Mouse (Mus musculus) lung, postnatal 4 days (tissue): Measurements from ENCODE around the gene Tssk3.
"Not testable (repeated sequence)": the region's sequence is repeated elsewhere in the genome, so short reads cannot be mapped to it uniquely, and the experiment has no call there.

ENCODE experiments used
- DNase-seq, 2 experiments: peaks; one replicate each; pipeline ENCODE4 v3.0.0; 2021

The Tssk3 gene

GRCm38 (mm10) chr4:129500607-129501566 is 10.1 kb upstream of the Tssk3 start:
- DNase-seq, result peak; percentile 95

- DNase-seq, result no peak
Observed at GRCm38 (mm10) chr4:129500017-129500416, 9.2 kb upstream of the Tssk3 start.

DNA sequence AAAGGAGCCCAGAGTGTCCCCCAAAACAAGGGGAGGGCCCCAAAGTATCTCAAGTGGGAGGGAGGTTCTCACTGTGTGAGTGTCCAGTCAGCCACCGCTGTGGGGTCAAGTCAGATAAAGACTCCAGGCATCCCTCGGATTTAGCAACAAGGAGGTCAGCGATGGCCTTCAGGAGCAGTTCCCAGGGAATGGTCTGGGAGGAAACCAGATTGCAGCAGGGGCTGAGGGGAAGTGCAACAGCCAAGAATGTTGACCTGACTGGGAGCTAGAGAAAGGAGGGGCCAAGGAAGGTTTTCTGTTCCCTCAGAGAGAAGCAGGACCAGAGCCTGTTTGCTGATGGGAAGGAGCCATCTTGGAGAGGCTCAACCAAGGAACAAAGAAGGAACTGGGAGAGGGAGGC is 8.1 kb upstream of the Tssk3 start:
- no peak for DNase-seq

- peak; percentile 64 to 68 for DNase-seq
Observed at GRCm38 (mm10) chr4:129496631-129497030, 5.8 kb upstream of the Tssk3 start.

DNA sequence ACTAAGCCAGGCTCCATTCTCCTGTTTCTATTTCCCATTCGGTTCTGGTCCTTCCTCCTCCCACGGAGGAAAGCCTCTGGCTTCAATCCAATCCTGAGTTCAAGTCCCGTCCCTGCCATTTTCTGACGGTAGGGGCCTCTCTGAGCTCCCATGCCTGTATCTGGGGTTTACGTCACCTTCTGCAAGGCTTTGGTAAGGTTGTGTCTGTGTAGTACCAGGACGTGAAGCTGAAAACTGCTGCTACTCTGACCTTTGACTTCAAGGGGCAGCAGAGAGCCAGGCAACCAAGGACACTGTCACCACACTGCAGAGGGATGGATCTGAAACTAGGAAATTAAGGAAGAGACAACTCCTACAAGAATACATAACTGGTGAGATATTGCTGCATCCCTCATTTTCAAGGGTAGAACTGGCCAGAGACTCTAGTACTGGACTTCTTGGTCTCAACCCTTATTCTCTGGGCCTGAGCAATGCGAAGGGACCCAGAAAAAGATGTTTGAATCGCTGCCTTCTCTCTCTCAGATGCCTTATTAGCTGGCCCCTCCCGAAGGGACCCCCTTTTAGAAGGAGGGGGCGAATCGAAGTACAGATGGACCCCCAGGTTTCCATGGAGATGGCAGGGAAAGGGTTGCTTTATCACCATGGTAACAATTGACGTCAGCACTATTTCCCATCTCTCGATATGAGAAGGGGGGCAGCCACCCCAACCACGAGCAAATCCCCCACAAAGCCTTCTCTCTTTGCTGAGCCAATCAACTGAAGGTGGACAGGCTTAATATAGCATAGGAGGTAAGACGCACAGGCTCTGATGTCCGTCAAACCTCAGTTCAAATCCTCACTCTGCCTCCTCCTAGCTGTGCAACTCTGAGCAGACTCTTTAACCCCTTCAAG is 5.1 kb upstream of the Tssk3 start:
- DNase-seq, result peak; percentile 37 to 47

DNA sequence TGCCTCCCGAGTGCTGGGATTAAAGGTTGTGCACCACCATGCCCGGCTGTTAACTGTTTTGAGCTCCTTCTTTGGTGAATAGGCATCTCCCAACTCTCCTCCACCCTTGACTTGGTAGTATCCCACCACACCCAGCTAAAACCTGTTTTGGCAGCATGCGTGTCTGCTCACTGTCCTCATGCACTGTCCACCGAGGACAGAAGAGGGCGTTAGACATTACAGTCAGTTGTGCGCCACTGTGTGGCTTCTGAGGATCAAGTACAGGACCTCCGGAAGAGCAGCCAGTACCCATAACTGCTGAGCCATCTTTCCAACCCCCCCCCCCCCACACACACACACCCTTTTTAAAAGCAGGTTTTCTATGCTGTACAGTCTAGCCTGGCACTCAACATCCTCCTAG is 3.9 kb upstream of the Tssk3 start:
- DNase-seq, result no peak

DNA sequence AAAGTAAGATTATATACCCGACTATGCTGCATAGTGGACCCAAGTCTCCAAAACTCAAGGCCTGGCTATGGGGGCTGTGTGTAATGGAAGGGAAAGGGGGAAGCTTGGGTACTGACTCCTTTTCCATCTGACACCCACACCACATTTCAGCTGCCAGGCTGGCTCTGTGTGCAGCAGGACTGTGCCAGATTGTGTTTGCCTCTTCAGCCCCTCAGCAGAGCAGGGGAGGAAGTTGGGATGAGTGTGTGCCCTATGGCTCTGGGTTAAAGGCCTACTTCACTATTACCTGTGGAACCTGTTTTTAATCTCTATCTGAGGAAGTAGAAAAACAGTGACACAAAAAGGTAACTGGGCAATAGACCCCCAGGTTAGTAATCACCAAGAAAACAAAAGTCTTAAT is 9.7 kb downstream of the Tssk3 start:
- no peak for DNase-seq

- no peak for DNase-seq
Observed at GRCm38 (mm10) chr4:129479863-129480262, 11.0 kb downstream of the Tssk3 start.

DNA sequence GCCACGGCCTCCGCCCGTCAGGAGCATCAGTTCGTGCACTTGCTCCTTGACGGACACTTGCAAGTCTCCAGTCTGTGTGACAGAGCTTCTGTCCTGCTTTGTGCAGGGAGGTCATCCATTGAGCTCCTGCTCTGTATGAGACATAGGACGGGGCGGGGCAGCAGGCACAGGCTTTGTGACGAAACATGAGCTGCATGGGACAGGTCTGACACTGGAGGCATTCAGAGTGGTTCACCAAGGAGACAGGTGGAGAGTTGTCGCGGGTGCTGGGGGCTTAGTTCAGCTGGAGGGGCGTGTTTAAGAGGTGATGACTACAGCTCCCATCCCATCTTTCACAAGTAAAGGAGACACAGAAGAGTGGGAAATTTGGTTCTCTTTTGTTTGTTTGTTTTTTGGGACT is 14.8 kb downstream of the Tssk3 start:
- DNase-seq, result no peak

GRCm38 (mm10) chr4:129464286-129464815 is 26.5 kb downstream of the Tssk3 start:
- DNase-seq, result no peak

DNA sequence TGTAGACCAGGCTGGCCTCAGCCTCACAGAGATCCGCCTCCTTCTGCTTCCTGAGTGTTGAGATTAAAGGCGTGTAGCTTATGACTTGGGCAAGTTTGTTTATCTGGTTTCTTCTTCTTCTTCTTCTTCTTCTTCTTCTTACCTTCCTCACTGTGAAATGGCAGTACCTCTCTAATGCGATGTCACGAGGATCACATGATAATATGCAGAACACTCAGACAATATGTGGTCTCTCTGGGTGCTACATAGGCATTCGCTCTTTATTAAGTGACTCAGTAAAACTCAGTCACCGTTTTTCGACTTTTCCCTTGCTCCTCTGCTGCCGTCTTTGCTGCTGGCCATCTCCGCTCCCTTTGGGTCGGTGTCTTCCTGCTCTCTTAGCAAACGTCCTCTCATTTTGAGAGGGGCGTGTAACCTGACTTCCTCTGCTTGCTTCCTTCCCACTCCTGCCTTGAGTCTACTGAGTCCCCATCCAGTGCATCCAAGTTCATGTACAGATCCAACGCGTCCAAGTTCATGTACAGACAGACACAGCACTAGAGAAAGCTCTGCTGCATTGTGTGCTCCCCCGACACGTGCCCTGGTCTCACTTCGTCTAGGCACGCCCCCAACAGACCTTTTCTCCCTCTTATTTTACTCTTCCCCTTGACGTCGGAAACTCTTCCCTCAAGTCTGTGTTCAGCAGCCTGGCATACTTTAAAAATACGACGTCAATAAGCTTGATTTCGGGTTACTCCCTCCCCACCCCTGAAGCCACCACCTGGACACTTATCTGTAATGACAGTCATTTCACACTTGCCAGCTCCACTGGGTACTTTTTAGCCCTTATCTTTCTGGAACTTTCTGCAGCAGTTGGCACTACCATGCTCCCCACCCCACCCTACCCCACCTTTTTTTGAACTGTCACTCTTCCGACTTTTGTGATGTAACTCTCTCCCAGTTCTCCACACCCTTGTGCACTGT is 27.4 kb downstream of the Tssk3 start:
- DNase-seq, result no peak

GRCm38 (mm10) chr4:129462118-129462517 is 28.7 kb downstream of the Tssk3 start:
- no peak for DNase-seq

GRCm38 (mm10) chr4:129461183-129461960 is 29.4 kb downstream of the Tssk3 start, which contains the start of gene Bsdc1:
TSS of gene Bsdc1 (plus strand) at chr4:129461581.
- peak; percentile 100 for DNase-seq

GRCm38 (mm10) chr4:129460827-129461182 is 30.0 kb downstream of the Tssk3 start:
- no peak for DNase-seq

- DNase-seq, result no peak
Observed at GRCm38 (mm10) chr4:129459726-129460125, 31.1 kb downstream of the Tssk3 start.

DNA sequence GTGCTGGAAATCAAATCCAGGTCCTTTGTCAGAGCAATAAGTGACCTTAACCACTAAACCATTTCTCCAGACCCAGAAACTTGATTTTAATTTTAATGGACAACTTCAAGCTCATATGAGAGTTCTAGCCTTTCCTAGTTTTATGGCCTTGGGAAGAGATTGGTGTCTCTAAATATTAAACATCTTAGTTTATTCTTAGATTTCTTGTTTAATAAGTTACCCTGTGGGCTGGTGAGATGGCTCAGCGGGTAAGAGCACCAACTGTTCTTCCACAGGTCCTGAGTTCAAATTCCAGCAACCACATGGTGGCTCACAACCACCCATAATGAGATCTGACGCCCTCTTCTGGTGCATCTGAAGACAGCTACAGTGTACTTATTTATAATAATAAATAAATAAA is 33.5 kb downstream of the Tssk3 start:
- not testable (repeated sequence) for DNase-seq

- DNase-seq, result no peak
Observed at GRCm38 (mm10) chr4:129456126-129456525, 34.7 kb downstream of the Tssk3 start.

DNA sequence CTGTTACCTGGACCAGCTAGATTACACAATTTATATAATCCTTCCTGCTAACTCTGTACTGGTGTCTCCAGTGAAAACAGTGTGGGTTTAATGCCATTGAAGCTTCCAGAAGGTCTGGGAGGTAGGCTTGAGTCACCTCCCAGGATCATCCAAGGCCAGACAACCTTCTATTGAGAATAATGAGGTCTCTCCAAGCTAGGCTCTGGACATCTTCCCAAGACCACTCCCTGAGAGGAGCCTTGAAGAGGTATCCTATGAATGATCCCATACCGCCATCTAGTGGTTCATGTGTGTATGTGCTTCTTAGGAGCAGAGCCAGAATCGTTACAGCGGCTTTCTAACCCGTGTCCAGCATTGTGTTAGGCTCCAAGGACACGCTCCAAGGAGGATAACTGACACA is 35.6 kb downstream of the Tssk3 start:
- peak; percentile 36 to 76 for DNase-seq

- no peak for DNase-seq
Observed at GRCm38 (mm10) chr4:129451471-129452169, 39.2 kb downstream of the Tssk3 start.

GRCm38 (mm10) chr4:129450851-129451250 is 40.0 kb downstream of the Tssk3 start:
- no peak for DNase-seq

DNA sequence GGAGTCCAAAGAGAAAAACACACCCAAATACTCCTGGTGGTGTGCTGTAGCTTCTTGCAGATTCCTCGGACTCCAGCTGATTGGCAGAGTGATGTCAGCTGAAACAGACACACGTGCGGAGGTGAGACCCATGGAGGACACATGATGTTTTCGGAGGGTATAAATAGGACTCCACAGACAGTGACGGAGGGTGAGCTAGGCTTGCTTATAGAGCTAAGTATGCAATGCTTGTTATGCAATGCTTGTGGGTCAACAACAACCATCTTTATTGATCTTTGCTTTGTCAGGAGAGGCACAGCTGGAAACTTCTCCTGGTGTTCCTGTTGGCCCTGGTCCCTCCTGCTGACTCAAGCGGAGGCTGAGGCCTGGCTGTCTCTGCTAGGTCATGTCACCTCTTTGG is 42.1 kb downstream of the Tssk3 start:
- no peak for DNase-seq
